Mouse (Mus musculus) stomach, embryonic 14.5 days (tissue): ENCODE results near the gene Kcnj5. TPM values are rescaled to one million over a fixed set of nuclear protein-coding genes. Genes with fewer than 3 reads are reported as not detected.

Experiments used
- ATAC-seq: fragments of 200-750 bp; cut with Nextera tagmentation; 2 replicates; pipeline ENCODE4 v1.8.0; 2017; ENCODE audit warnings: low read depth, moderate TSS enrichment; ENCODE audit not compliant: insufficient number of reproducible peaks, insufficient read depth, low FRiP score
- H3K27ac ChIP-seq: fragments of 300-500 bp; sonication (generic); 2 replicates; pipeline ENCODE4 v1.5.1; 2014; ENCODE audit warnings: mild to moderate bottlenecking, low read length, moderate library complexity, mixed read lengths
- H3K27me3 ChIP-seq: fragments of 300-500 bp; sonication (generic); 2 replicates; pipeline ENCODE4 v1.6.1; 2014; ENCODE audit warnings: low read length, control low read depth, mixed read lengths; ENCODE audit not compliant: control insufficient read depth, insufficient read depth
- H3K36me3 ChIP-seq: fragments of 300-500 bp; sonication (generic); 2 replicates; pipeline ENCODE4 v1.6.1; 2014; ENCODE audit warnings: mild to moderate bottlenecking, control low read depth, low read length, moderate library complexity, mixed read lengths; ENCODE audit not compliant: control insufficient read depth, insufficient read depth
- H3K4me1 ChIP-seq: fragments of 300-500 bp; sonication (generic); 2 replicates; pipeline ENCODE4 v1.6.1; 2014; ENCODE audit warnings: low read length, control low read depth, mixed read lengths; ENCODE audit not compliant: control insufficient read depth, insufficient read depth
- H3K4me2 ChIP-seq: fragments of 300-500 bp; sonication (generic); replicated peaks from 2 replicates; pipeline ENCODE4 v1.6.1; 2014; ENCODE audit warnings: low read depth, low read length, control low read depth
- H3K4me3 ChIP-seq: fragments of 300-500 bp; sonication (generic); 2 replicates; pipeline ENCODE4 v1.5.1; 2014; ENCODE audit warnings: low read depth, low read length, control low read depth
- H3K9ac ChIP-seq: fragments of 300-500 bp; sonication (generic); replicated peaks from 2 replicates; pipeline ENCODE4 v1.6.1; 2014; ENCODE audit warnings: low read depth, mild to moderate bottlenecking, control low read depth, low read length, moderate library complexity, mixed read lengths
- H3K9me3 ChIP-seq: fragments of 300-500 bp; sonication (generic); 2 replicates; pipeline ENCODE4 v1.6.1; 2016; ENCODE audit warnings: low read depth, low read length, control low read depth; ENCODE audit not compliant: control insufficient read depth
- WGBS: fragments of 180-500 bp; shearing (Covaris S2); extraction: QIAGEN DNeasy Blood & Tissue Kit; methylation state at CpG from one replicate; pipeline ENCODE4 v1.1.7; 2014; 5-methylcytosine and 5-hydroxymethylcytosine counted together
- polyA plus RNA-seq: library from polyadenylated mRNA; unstranded; fragments of >200 nt; fragmentation: Nextera tagmentation; extraction: Ambion mirVana; gene quantifications from 2 replicates; pipeline ENCODE4 v1.2.1, GENCODE M21; 2014

Kcnj5 gene
- polyA plus RNA-seq, 1 experiment from 2014 or later, result 0.09 TPM

DNA sequence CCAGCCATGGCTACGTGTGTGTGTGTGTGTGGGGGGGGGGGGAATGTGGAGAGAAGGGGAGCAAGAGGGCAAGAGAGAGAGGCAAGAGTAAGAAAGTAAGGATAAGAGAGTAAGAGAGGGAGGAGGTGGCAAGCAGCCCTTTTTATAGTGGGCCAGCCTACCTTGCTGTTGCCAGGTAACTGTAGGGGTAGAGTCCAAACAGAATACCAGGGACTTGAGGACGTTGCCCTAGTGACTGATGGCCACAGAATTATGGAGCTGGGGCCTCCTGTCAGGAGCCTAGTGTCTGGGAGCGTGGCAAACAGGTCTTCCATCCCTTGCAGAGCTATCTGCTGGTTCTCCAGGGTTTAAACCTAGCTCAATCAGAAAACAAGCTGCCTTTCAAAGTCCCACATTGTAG, 64.4 kb downstream of the Kcnj5 start:
- H3K36me3 ChIP-seq, result no peaks in the 10 kb centered on the region
- WGBS, result 45% methylated on average over 3 of the region's 3 CpGs
- H3K4me3 ChIP-seq, result no peak overlapping the region
- ATAC-seq, result no peak
- H3K9ac ChIP-seq, result no peak overlapping the region
- peaks cover 3% of the 10 kb centered on the region; the same call in 1 of the 2 replicates for H3K9me3 ChIP-seq
- no peaks in the 10 kb centered on the region for H3K4me1 ChIP-seq
- no peaks in the 10 kb centered on the region for H3K27me3 ChIP-seq
- no peak overlapping the region for H3K27ac ChIP-seq
- no peak overlapping the region for H3K4me2 ChIP-seq

DNA sequence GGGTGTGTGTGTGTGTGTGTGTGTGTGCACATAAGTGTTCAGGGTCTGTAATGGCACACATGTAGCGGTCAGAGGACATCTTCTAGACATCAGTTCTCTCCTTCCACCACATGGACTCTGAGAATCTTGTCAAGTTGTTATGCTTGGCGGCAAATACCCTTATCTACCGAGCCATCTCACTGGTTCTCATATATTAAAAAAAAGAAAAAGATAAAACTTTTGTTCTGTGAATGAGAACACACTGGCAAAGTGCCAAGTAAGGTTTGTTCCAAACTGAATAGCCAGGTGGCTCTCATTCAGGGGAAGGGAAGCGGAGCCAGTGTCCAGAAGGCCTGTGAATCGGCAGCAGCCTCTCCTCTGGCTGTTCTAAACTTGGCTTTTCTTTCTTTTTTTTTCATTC, 66.1 kb downstream of the Kcnj5 start:
- Histone ChIP-seq H3K4me3 (no peak overlapping the region), H3K9ac (no peak overlapping the region), H3K36me3 (no peaks in the 10 kb centered on the region), H3K4me1 (no peaks in the 10 kb centered on the region), H3K9me3 (peaks cover 3% of the 10 kb centered on the region; the same call in 1 of the 2 replicates), H3K27ac (no peak overlapping the region), H3K27me3 (no peaks in the 10 kb centered on the region), H3K4me2 (no peak overlapping the region)
- WGBS, result 83% methylated on average over 5 of the region's 5 CpGs
- ATAC-seq, result no peak

DNA sequence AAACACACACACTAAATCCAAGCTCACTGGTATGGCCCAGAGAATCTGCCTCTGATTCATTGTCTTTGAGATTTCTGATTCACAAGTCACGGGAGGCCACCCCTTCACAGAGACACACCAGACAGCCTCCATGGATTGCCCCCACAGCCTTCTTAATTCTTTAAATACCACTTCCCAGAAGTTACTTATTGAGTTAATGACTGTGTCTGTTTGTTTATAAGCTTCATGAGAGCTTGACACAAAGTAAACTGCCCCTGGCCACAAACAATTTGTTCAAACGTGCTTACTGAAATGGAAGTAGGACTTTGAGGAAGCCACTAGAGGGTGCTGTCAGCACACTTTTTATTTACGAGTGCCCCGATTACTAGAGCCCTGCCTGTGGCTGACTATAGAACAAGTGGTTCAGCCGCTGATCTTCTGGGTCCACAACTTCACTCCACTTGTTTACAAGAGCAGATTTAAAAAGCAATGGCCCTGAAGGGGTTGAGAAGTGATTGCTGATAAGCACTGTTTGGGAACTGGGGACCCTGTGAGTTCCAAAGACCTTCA, 72.2 kb downstream of the Kcnj5 start:
- no peaks in the 10 kb centered on the region for H3K27me3 ChIP-seq
- no peak overlapping the region for H3K9ac ChIP-seq
- no peak overlapping the region for H3K4me2 ChIP-seq
- H3K9me3 ChIP-seq, result no peaks in the 10 kb centered on the region
- H3K36me3 ChIP-seq, result no peaks in the 10 kb centered on the region
- peak; percentile 23; the same call in 1 of the 2 replicates for ATAC-seq
- no peaks in the 10 kb centered on the region for H3K4me1 ChIP-seq
- H3K4me3 ChIP-seq, result no peak overlapping the region
- H3K27ac ChIP-seq, result no peak overlapping the region
- WGBS, result 12% methylated on average over 5 of the region's 5 CpGs

Other genes starting within 250 kb of the Kcnj5 start
- 15.0 and 15.5 TPM in 2 replicates for gene Arhgap32, start 228.2 kb downstream of the Kcnj5 start, polyA plus RNA-seq
- gene Kcnj1, start 28.1 kb upstream of the Kcnj5 start, polyA plus RNA-seq, result not detected in 2 replicates
- gene Fli1, start 198.5 kb upstream of the Kcnj5 start, polyA plus RNA-seq, result 11.4 and 11.6 TPM in 2 replicates